Mouse (Mus musculus): ENCODE measurements around the gene Fbxl3. TPM values are rescaled to one million over a fixed set of nuclear protein-coding genes. Genes with fewer than 3 reads are reported as not detected.
A peak's percentile ranks its signal among the peaks of the same experiment; 100 is the strongest.

The Fbxl3 gene
- 21.7 and 23.8 TPM in 2 replicates for polyA plus RNA-seq (2015; fragmentation: Nextera tagmentation; extraction: Ambion mirVana)

- H3K36me3 ChIP-seq, result peaks cover 7% of the 10 kb centered on the region; the same call in 1 of the 2 replicates
- H3K27me3 ChIP-seq, result no peaks in the 10 kb centered on the region
- peaks cover 30% of the 10 kb centered on the region for H3K4me1 ChIP-seq (replicated peaks)
- H3K27ac ChIP-seq, result peak within 1 kb of the TSS; percentile 99
- peak; percentile 91 for ATAC-seq
- no peaks in the 10 kb centered on the region for H3K9me3 ChIP-seq
- H3K9ac ChIP-seq (replicated peaks), result peak within 1 kb of the TSS; percentile 96
- H3K4me3 ChIP-seq (replicated peaks), result peak within 1 kb of the TSS; percentile 88
- H3K4me2 ChIP-seq (replicated peaks), result peak within 1 kb of the TSS; percentile 67
- under 1% methylated on average over 72 of the region's 88 CpGs for WGBS
Measured at GRCm38 (mm10) chr14:103099238-103099933, at the start of gene Fbxl3. Fbxl3 (minus strand) TSS chr14:103099566.

GRCm38 (mm10) chr14:103131991-103132390 lies 32.6 kb upstream of the Fbxl3 start:
- H3K27me3 ChIP-seq, result no peaks in the 10 kb centered on the region
- peaks cover 67% of the 10 kb centered on the region for H3K36me3 ChIP-seq
- no peak for ATAC-seq
- H3K4me3 ChIP-seq (replicated peaks), result no peak overlapping the region
- no peaks in the 10 kb centered on the region for H3K4me1 ChIP-seq (replicated peaks)
- H3K9me3 ChIP-seq, result no peaks in the 10 kb centered on the region
- WGBS, result 91% methylated on average over 2 of the region's 2 CpGs
- H3K9ac ChIP-seq (replicated peaks), result no peak overlapping the region
- H3K4me2 ChIP-seq (replicated peaks), result no peak overlapping the region
- no peak overlapping the region for H3K27ac ChIP-seq

GRCm38 (mm10) chr14:103125756-103126155 lies 26.4 kb upstream of the Fbxl3 start:
- Histone ChIP-seq H3K4me1 (replicated peaks) (no peaks in the 10 kb centered on the region), H3K9ac (replicated peaks) (no peak overlapping the region), H3K27me3 (no peaks in the 10 kb centered on the region), H3K4me2 (replicated peaks) (no peak overlapping the region), H3K9me3 (no peaks in the 10 kb centered on the region), H3K27ac (no peak overlapping the region), H3K36me3 (peaks cover 75% of the 10 kb centered on the region), H3K4me3 (replicated peaks) (no peak overlapping the region)
- ATAC-seq, result no peak
- 87% methylated on average over 6 of the region's 6 CpGs for WGBS

GRCm38 (mm10) chr14:103114994-103115670 lies 15.8 kb upstream of the Fbxl3 start:
- Histone ChIP-seq H3K9ac (replicated peaks) (no peak overlapping the region), H3K36me3 (peaks cover 65% of the 10 kb centered on the region), H3K4me2 (replicated peaks) (no peak overlapping the region), H3K4me1 (replicated peaks) (no peaks in the 10 kb centered on the region), H3K4me3 (replicated peaks) (no peak overlapping the region), H3K27ac (no peak overlapping the region), H3K9me3 (no peaks in the 10 kb centered on the region), H3K27me3 (no peaks in the 10 kb centered on the region)
- ATAC-seq, result no peak
- 96% methylated on average over 3 of the region's 3 CpGs for WGBS

GRCm38 (mm10) chr14:103112606-103113363 lies 13.4 kb upstream of the Fbxl3 start:
- Histone ChIP-seq H3K4me1 (replicated peaks) (no peaks in the 10 kb centered on the region), H3K36me3 (peaks cover 49% of the 10 kb centered on the region), H3K9ac (replicated peaks) (no peak overlapping the region), H3K27me3 (no peaks in the 10 kb centered on the region), H3K27ac (no peak overlapping the region), H3K4me3 (replicated peaks) (no peak overlapping the region), H3K4me2 (replicated peaks) (no peak overlapping the region), H3K9me3 (no peaks in the 10 kb centered on the region)
- no peak for ATAC-seq
- 90% methylated on average over 3 of the region's 3 CpGs for WGBS

- 89% methylated on average over 4 of the region's 4 CpGs for WGBS
- Histone ChIP-seq H3K27me3 (no peaks in the 10 kb centered on the region), H3K27ac (no peak overlapping the region), H3K4me1 (replicated peaks) (no peaks in the 10 kb centered on the region), H3K9ac (replicated peaks) (no peak overlapping the region), H3K4me2 (replicated peaks) (no peak overlapping the region), H3K36me3 (peaks cover 22% of the 10 kb centered on the region), H3K9me3 (no peaks in the 10 kb centered on the region), H3K4me3 (replicated peaks) (no peak overlapping the region)
- ATAC-seq, result no peak
Measured at GRCm38 (mm10) chr14:103109971-103110370, 10.6 kb upstream of the Fbxl3 start.

- ATAC-seq, result no peak
- Histone ChIP-seq H3K4me1 (replicated peaks) (no peaks in the 10 kb centered on the region), H3K9me3 (no peaks in the 10 kb centered on the region), H3K36me3 (no peaks in the 10 kb centered on the region), H3K27me3 (no peaks in the 10 kb centered on the region), H3K27ac (no peak overlapping the region), H3K9ac (replicated peaks) (no peak overlapping the region), H3K4me2 (replicated peaks) (no peak overlapping the region), H3K4me3 (replicated peaks) (no peak overlapping the region)
- WGBS, result 90% methylated on average over 2 of the region's 2 CpGs
Measured at GRCm38 (mm10) chr14:103106301-103106700, 6.9 kb upstream of the Fbxl3 start.

- Histone ChIP-seq H3K36me3 (no peaks in the 10 kb centered on the region), H3K9me3 (no peaks in the 10 kb centered on the region), H3K4me1 (replicated peaks) (peaks cover 3% of the 10 kb centered on the region; the same call in 1 of the 2 replicates), H3K9ac (replicated peaks) (no peak overlapping the region), H3K27ac (no peak overlapping the region), H3K4me2 (replicated peaks) (no peak overlapping the region), H3K27me3 (no peaks in the 10 kb centered on the region), H3K4me3 (replicated peaks) (no peak overlapping the region)
- ATAC-seq, result no peak
- WGBS, result 86% methylated on average over 10 of the region's 10 CpGs
Measured at GRCm38 (mm10) chr14:103102731-103103335, 3.5 kb upstream of the Fbxl3 start.

GRCm38 (mm10) chr14:103102246-103102645 lies 2.9 kb upstream of the Fbxl3 start:
- H3K9me3 ChIP-seq, result no peaks in the 10 kb centered on the region
- WGBS, result 69% methylated on average over 6 of the region's 6 CpGs
- no peak overlapping the region for H3K27ac ChIP-seq
- peaks cover 7% of the 10 kb centered on the region for H3K4me1 ChIP-seq (replicated peaks)
- no peaks in the 10 kb centered on the region for H3K27me3 ChIP-seq
- ATAC-seq, result no peak
- H3K4me3 ChIP-seq (replicated peaks), result no peak overlapping the region
- H3K9ac ChIP-seq (replicated peaks), result no peak overlapping the region
- H3K4me2 ChIP-seq (replicated peaks), result no peak overlapping the region
- no peaks in the 10 kb centered on the region for H3K36me3 ChIP-seq

GRCm38 (mm10) chr14:103101171-103101570 lies 1.8 kb upstream of the Fbxl3 start:
- 76% methylated on average over 3 of the region's 3 CpGs for WGBS
- Histone ChIP-seq H3K36me3 (no peaks in the 10 kb centered on the region), H3K27ac (no peak overlapping the region), H3K4me2 (replicated peaks) (no peak overlapping the region), H3K9ac (replicated peaks) (no peak overlapping the region), H3K27me3 (no peaks in the 10 kb centered on the region), H3K4me3 (replicated peaks) (no peak overlapping the region), H3K4me1 (replicated peaks) (peaks cover 18% of the 10 kb centered on the region), H3K9me3 (no peaks in the 10 kb centered on the region)
- no peak for ATAC-seq

GRCm38 (mm10) chr14:103100296-103100695 lies 930 bp upstream of the Fbxl3 start:
- no peak overlapping the region for H3K27ac ChIP-seq
- no peak overlapping the region for H3K9ac ChIP-seq (replicated peaks)
- no peaks in the 10 kb centered on the region for H3K27me3 ChIP-seq
- no peaks in the 10 kb centered on the region for H3K9me3 ChIP-seq
- ATAC-seq, result no peak
- 84% methylated on average over 13 of the region's 13 CpGs for WGBS
- H3K4me3 ChIP-seq (replicated peaks), result peak overlapping the region; percentile 88; the same call in 1 of the 2 replicates
- peaks cover under 1% of the 10 kb centered on the region; the same call in 1 of the 2 replicates for H3K36me3 ChIP-seq
- peak overlapping the region; percentile 67; the same call in 1 of the 2 replicates for H3K4me2 ChIP-seq (replicated peaks)
- H3K4me1 ChIP-seq (replicated peaks), result peaks cover 24% of the 10 kb centered on the region
